Mouse (Mus musculus): ENCODE measurements around the gene Cdr1.

Gene Cdr1

GRCm38 (mm10) chrX:61185458-61185857 is at the start of gene Cdr1:
Gene Cdr1, minus strand, starts transcription at chrX:61185558.
- DNase-seq (ENCODE audit: low spot score): no peak

GRCm38 (mm10) chrX:61185869-61186268 is 511 bp upstream of the Cdr1 start:
- DNase-seq (ENCODE audit: low spot score): no peak

- no peak for DNase-seq (ENCODE audit: low spot score)
These were observed 18.8 kb downstream of the Cdr1 start for GRCm38 (mm10) chrX:61166519-61166918.

- no peak for DNase-seq (ENCODE audit: low spot score)
These were observed 24.1 kb downstream of the Cdr1 start for GRCm38 (mm10) chrX:61161249-61161648.

- DNase-seq (ENCODE audit: low spot score): no peak
These were observed 30.6 kb downstream of the Cdr1 start for GRCm38 (mm10) chrX:61154657-61155256.

GRCm38 (mm10) chrX:61154246-61154645 is 31.1 kb downstream of the Cdr1 start:
- no peak for DNase-seq (ENCODE audit: low spot score)

- DNase-seq (ENCODE audit: low spot score): no peak
These were observed 38.8 kb downstream of the Cdr1 start for GRCm38 (mm10) chrX:61146569-61146968.

GRCm38 (mm10) chrX:61145416-61145815 is 39.9 kb downstream of the Cdr1 start:
- no peak for DNase-seq (ENCODE audit: low spot score)

GRCm38 (mm10) chrX:61134592-61134991 is 50.8 kb downstream of the Cdr1 start:
- DNase-seq (ENCODE audit: low spot score): no peak

Data from lung, postnatal 25 days (tissue).